Mouse (Mus musculus) right cerebral cortex, postnatal 4 days (tissue): ENCODE data around the gene Rnf141.

Experiments
- DNase-seq: peaks from one replicate; pipeline ENCODE4 v3.0.0-alpha.2; 2022

Gene Rnf141

DNA sequence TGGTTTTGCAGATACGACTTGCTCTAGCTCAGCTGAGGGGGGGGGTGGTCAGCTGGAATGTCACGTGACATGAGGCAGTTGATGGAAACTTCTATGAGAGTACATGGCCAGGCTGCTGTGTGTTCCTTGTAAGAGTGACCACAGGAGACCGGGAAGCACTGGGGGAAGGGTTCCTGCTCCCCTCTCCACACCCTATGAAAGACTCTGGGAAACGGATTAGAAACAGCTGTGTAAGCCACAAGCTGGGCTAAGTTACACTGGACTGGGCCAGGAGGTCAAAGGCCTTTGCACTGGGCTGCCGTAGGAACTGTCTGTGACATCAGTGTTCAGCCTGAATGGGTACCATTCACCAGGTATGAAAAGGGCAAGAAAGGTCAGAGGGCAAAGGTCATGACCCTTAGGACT, 90.3 kb downstream of the Rnf141 start:
- no peak for DNase-seq

DNA sequence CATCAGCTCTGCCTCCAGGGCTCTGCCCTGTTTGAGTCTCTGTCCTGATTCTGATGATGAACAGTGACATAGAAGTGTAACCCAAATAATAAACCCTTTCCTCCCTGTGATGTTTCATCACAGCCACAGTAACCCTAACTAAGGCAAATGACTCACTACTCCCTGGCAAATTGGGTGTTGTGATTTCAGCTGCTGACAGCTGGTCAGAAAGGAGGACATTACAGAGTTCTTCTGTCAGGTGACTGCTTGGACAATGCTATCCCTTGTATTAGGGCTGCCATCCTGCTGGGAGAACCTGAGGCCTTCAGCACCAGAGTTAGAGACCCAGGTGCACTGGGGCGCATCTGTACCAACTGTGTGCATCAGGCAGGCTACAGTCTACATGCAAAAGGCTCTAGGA, 90.9 kb downstream of the Rnf141 start:
- no peak for DNase-seq

DNA sequence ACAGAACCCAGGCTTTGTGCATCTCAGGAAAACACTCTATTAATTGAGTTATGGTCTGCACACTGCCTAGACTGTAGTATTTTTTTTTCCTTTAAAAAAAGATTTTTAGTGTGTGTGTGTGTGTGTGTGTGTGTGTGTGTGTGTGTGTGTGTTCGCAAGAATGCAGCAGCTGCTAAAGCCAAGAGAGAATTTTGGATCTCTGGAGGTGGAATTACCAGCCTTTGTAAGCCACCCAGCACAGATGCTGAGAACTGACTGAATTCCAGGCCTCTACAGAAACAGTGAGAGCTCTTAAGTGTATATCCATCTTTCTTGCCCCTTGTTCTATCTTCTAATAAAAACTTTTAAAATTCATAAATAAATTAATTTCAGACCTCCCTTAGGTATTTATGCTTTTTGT, 92.6 kb downstream of the Rnf141 start:
- no peak for DNase-seq

DNA sequence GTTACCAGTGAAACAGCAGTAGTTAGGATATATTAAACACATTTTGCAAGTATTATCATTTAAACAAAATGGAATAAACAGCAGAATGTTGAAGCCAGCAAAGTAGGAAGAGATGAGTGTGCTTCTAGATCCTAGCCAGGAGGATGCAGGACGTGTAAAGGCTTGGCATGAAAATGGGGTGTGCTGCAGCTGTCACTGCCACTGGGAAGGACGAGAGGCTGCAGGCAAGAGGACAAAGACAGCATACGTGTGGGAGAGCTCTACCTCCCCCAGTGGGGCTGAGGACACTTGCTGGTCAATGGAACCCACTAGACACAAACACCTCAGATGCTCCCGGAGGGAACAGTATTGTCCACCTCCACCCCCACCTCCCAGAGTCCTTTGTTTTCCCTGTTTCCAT, 93.4 kb downstream of the Rnf141 start:
- no peak for DNase-seq
